Mouse (Mus musculus): ENCODE data around the gene Cbfb. TPM values are rescaled to one million over a fixed set of nuclear protein-coding genes. Genes with fewer than 3 reads are reported as not detected.

The Cbfb gene
- 51.8 and 52.1 TPM in 2 replicates for polyA plus RNA-seq (2016; fragmentation: Nextera tagmentation; extraction: Ambion mirVana)

DNA sequence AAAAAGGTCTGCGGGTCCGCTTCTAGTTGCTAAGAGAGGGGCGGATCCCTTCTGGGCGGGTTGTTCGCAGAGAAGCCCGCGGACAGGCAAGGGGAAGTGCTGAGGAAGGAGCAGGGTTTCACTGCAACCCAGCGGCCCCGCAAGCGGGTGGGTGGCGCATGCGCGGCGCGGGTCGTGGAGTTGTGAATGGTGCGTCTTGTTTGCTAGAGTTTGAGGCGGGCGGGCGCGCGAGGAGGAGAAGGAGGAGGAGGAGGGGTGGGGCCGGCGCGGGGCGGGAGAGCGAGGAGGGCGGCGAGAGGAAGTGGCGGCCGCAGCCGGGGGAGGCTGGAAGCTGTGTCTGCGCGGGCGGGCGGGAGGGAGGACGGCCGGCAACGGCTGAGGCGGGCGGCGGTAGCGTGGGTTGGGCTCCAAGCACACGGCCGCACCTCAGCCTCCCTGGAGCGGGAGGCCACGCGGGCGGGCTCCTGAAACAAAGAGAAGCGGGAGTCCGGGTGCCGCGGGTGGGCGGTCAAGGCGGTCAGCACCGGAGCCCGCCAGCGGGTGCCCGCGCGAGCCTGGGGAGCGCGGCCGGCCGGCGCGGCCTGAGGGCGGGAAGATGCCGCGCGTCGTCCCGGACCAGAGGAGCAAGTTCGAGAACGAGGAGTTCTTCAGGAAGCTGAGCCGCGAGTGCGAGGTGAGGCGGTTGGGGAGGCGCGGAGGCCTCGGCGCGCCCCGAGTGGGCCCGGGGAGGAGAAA lies at the start of gene Cbfb:
Gene Cbfb, plus strand, starts transcription at position 294 of the 735 bp plus-strand sequence.
- under 1% methylated on average over 72 of the region's 86 CpGs for WGBS
- peaks cover 33% of the 10 kb centered on the region for H3K4me1 ChIP-seq

DNA sequence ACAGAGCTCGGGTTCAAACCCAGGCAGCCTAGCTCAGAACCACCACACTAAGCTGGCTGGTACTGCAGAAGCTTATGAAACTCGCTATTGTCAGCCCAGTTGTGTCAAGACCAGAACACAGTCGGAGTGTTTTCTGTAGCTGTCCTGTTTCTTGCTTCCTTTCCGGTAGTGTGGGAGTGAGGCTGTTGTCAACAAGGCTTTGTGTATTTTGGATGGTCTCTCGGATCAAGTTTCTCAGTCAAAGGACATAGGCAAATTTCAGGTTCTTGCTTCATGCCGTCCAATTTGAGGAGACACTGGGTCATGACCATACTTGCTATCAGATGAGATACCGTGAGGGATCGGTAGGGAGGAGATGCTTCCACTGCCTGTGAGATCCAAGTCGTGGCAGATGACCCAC lies 40.6 kb upstream of the Cbfb start:
- H3K27ac ChIP-seq: no peak overlapping the region
- no peak for DNase-seq (ENCODE audit: extremely low spot score, low spot score)
- H3K27me3 ChIP-seq (ENCODE audit: poor library complexity, severe bottlenecking): no peaks in the 10 kb centered on the region
- no peaks in the 10 kb centered on the region for H3K9me3 ChIP-seq
- 86% methylated on average over 9 of the region's 9 CpGs for WGBS
- H3K4me3 ChIP-seq: no peak overlapping the region
- H3K4me1 ChIP-seq: no peaks in the 10 kb centered on the region
- H3K36me3 ChIP-seq (replicated peaks): no peaks in the 10 kb centered on the region

More for the DNA sequence above, at the start of gene Cbfb:
- H3K27me3 ChIP-seq (ENCODE audit: poor library complexity, severe bottlenecking): no peaks in the 10 kb centered on the region
- peak; percentile 99 for DNase-seq (ENCODE audit: extremely low spot score, low spot score)
- no peaks in the 10 kb centered on the region for H3K9me3 ChIP-seq
- H3K27ac ChIP-seq: peak within 1 kb of the TSS; percentile 99
- peaks cover 21% of the 10 kb centered on the region for H3K36me3 ChIP-seq (replicated peaks)
- H3K4me3 ChIP-seq: peak within 1 kb of the TSS; percentile 93

DNA sequence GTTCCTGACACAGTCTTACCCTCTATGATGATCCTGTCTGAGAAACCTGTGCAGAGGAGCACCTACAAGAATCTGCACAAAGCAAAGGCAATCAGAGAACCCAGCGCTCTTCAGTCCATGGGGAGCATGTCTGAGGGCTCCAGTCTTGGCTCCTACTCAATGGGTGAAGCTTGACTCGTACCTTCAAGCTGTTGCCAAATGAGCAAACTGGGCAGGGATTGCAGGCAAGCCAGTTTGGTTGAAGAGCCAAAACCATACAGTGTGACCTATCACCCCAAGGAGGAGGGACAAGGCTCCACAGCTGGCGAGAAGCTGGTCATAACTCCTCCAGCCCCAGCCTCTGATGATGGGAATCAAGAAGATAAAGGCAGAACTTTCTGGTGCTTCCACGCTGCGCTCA lies 39.0 kb upstream of the Cbfb start, which contains the start of gene Ces4a:
Gene Ces4a, plus strand, starts transcription at position 292 of the 400 bp plus-strand sequence.
- no peaks in the 10 kb centered on the region for H3K4me1 ChIP-seq
- H3K4me3 ChIP-seq: no peak within 1 kb of the TSS
- no peaks in the 10 kb centered on the region for H3K27me3 ChIP-seq (ENCODE audit: poor library complexity, severe bottlenecking)
- no peak for DNase-seq (ENCODE audit: extremely low spot score, low spot score)
- 87% methylated on average over 5 of the region's 5 CpGs for WGBS
- H3K36me3 ChIP-seq (replicated peaks): no peaks in the 10 kb centered on the region
- no peaks in the 10 kb centered on the region for H3K9me3 ChIP-seq
- no peak within 1 kb of the TSS for H3K27ac ChIP-seq

DNA sequence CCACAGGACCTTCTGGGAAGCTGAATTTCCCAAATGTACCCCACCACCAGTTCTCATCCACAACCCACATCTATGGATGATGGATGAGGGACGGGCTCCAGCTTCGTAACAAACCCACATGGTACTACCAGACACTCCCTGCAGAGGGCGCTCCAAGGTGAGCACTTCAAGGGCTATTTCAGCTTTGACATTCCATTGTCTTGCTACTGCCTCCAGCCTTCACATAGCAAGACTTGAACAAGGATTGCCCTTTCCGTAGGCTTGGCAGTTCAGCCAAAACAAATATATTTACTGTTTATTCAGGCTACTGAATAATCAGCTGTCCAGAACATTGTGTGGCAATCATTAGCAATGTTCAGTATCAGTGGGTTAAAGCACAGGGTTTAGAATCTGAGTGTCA lies 32.1 kb upstream of the Cbfb start:
- no peaks in the 10 kb centered on the region for H3K9me3 ChIP-seq
- DNase-seq (ENCODE audit: extremely low spot score, low spot score): peak; percentile 46
- no peak overlapping the region for H3K4me3 ChIP-seq
- H3K4me1 ChIP-seq: peaks cover 4% of the 10 kb centered on the region
- H3K27ac ChIP-seq: no peak overlapping the region
- WGBS: 35% methylated on average over 4 of the region's 4 CpGs
- 0 out of 2 replicates have a peak, but pooled peaks cover 2% of the 10 kb centered on the region for H3K27me3 ChIP-seq (ENCODE audit: poor library complexity, severe bottlenecking)
- H3K36me3 ChIP-seq (replicated peaks): no peaks in the 10 kb centered on the region

DNA sequence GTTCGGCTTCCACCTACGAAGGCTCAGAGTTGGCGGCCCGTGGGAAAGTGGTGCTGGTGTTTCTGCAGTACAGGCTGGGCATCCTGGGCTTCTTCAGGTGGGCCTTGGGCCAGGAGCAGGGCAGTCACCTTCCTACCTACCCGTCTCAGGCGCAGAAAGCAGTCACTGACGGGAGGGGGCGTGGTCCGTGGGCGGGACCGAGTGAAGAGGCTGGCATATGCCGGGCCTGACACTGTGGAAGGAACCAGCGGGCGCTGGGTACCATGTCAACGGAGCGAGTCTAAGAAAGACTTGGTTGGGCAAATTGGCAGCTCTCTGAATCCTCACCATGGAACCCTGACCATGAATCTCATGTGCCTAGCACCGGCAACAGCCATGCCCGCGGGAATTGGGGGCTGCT lies 28.1 kb upstream of the Cbfb start:
- no peaks in the 10 kb centered on the region for H3K9me3 ChIP-seq
- 0 out of 2 replicates have a peak overlapping the region, but pooled peaks have one; percentile 11 for H3K4me3 ChIP-seq
- no peak for DNase-seq (ENCODE audit: extremely low spot score, low spot score)
- 37% methylated on average over 19 of the region's 19 CpGs for WGBS
- H3K27me3 ChIP-seq (ENCODE audit: poor library complexity, severe bottlenecking): 0 out of 2 replicates have a peak, but pooled peaks cover 2% of the 10 kb centered on the region
- H3K27ac ChIP-seq: no peak overlapping the region
- H3K36me3 ChIP-seq (replicated peaks): no peaks in the 10 kb centered on the region
- peaks cover 4% of the 10 kb centered on the region for H3K4me1 ChIP-seq

DNA sequence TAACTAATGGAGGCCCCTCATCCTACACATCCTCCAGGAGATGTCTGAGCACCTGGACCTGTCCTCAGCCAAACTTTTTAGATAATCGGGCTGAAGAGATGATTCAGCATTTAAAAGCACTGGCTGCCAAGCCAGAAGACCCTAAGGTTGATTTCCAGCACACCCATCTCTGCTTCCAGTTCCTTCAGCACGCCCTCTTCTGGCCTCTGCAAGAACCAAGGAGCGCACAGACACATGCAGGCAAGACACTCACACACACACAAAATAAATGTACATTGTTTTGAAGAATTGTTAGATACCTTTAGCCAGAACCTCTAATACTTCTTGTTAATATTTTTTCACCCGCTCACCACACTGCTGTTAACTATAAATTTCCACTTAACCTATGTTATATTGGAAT lies 18.8 kb upstream of the Cbfb start:
- peaks cover 48% of the 10 kb centered on the region for H3K27me3 ChIP-seq (ENCODE audit: poor library complexity, severe bottlenecking)
- H3K27ac ChIP-seq: no peak overlapping the region
- no peak overlapping the region for H3K4me3 ChIP-seq
- WGBS: 62% methylated on average over 4 of the region's 4 CpGs
- peaks cover 33% of the 10 kb centered on the region for H3K4me1 ChIP-seq
- H3K9me3 ChIP-seq: no peaks in the 10 kb centered on the region
- no peak for DNase-seq (ENCODE audit: extremely low spot score, low spot score)
- no peaks in the 10 kb centered on the region for H3K36me3 ChIP-seq (replicated peaks)

DNA sequence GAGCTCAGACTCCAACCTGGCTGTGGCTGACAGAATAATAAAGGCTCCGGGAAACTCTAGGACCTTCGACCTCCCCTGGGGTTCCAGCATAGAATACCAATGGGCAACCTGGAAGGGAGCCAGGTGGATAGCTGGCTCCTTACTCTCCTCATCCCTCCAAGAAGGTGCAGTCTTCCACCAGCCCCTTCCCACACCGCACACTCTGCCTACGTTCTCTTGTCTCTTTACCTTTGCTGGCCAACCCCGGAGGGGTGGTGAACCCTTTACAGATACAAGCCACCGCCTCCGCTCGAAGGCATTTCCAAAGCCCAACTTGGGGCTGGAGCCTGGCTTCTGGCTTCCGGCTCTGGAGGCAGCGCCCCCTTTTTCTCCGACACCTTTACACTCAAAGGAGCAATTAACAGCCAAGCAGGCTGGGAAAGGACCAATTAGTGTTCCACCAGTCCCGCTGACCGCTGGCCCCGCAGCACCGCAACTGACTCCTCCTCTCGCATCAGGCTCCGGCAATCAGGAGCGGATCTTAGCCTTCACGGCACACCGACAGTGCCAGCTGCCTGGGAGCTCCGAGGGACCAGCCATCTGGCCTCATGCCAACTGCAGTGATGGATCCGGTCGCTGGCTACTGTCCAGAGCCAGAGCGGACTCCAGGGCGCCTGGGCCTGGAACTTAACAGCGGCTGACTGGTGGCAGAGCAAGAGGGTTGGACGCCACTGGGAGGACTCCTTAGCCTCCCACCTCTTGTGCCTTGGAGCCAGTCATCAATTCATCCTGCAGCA lies 17.7 kb upstream of the Cbfb start:
- Histone ChIP-seq H3K4me1 (peaks cover 33% of the 10 kb centered on the region), H3K9me3 (no peaks in the 10 kb centered on the region), H3K4me3 (peak overlapping the region; percentile 43), H3K27me3 (ENCODE audit: poor library complexity, severe bottlenecking) (peaks cover 48% of the 10 kb centered on the region), H3K36me3 (replicated peaks) (no peaks in the 10 kb centered on the region), H3K27ac (peak overlapping the region; percentile 32)
- DNase-seq (ENCODE audit: extremely low spot score, low spot score): peak; percentile 61
- WGBS: 2% methylated on average over 27 of the region's 27 CpGs

DNA sequence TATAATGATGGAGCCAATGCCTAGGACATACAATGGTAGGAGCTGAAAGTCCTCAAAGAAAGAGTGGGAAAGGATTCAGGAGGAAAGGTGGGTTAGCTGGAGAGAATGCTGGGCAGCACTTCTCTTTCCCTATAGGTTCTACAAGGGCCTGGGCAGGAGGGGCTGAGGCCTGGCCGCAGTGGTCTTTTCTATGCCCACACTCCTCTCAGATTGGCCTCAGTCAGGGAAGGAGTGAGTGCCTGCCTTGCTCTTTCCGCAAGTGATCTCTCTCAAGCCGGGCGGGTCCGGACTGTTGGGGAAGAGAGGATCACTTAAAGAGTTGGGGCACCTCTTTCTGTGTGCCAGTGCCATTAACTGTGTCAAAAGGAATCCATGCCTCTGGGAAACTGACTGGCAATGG lies 16.2 kb upstream of the Cbfb start:
- DNase-seq (ENCODE audit: extremely low spot score, low spot score): no peak
- no peaks in the 10 kb centered on the region for H3K9me3 ChIP-seq
- no peaks in the 10 kb centered on the region for H3K36me3 ChIP-seq (replicated peaks)
- H3K27ac ChIP-seq: 0 out of 2 replicates have a peak overlapping the region, but pooled peaks have one; percentile 48
- peaks cover 33% of the 10 kb centered on the region for H3K4me1 ChIP-seq
- H3K27me3 ChIP-seq (ENCODE audit: poor library complexity, severe bottlenecking): peaks cover 48% of the 10 kb centered on the region
- no peak overlapping the region for H3K4me3 ChIP-seq
- WGBS: 93% methylated on average over 5 of the region's 5 CpGs

DNA sequence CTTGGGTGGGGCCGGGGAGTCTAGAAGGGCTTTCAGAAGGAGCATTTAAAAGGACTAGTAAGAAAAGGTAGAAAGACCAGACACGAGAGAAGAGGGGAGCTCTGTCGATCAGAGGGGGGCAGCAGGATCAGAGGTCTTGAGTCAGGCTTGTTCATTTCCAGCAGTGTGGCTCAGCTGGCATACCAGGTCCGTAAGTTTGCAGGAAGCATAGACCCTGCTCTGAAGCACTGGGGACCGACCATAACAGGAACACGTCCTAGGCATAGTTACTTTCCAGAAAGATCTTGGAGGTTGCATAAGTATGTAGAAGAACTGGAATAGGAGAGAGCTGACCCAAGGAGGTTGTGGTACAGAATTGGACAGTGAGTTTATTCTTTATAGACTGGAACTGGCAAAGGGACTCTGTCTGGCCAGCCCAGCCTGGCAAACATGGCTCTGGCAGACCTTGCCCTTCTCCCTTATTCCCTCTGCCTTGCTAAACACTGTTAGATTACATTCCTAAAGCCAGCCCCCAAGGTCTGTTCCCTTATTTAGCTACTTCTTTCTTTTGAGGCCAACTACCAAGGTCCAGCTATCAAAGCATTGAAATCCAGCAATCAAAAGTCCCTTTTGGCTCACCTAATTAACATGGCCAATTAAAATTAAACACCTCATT lies 15.3 kb upstream of the Cbfb start:
- H3K27ac ChIP-seq: peak overlapping the region; percentile 53; the same call in 1 of the 2 replicates
- H3K9me3 ChIP-seq: no peaks in the 10 kb centered on the region
- no peak for DNase-seq (ENCODE audit: extremely low spot score, low spot score)
- 80% methylated on average over 6 of the region's 6 CpGs for WGBS
- no peaks in the 10 kb centered on the region for H3K36me3 ChIP-seq (replicated peaks)
- peaks cover 33% of the 10 kb centered on the region for H3K4me1 ChIP-seq
- H3K27me3 ChIP-seq (ENCODE audit: poor library complexity, severe bottlenecking): peaks cover 48% of the 10 kb centered on the region
- H3K4me3 ChIP-seq: no peak overlapping the region

DNA sequence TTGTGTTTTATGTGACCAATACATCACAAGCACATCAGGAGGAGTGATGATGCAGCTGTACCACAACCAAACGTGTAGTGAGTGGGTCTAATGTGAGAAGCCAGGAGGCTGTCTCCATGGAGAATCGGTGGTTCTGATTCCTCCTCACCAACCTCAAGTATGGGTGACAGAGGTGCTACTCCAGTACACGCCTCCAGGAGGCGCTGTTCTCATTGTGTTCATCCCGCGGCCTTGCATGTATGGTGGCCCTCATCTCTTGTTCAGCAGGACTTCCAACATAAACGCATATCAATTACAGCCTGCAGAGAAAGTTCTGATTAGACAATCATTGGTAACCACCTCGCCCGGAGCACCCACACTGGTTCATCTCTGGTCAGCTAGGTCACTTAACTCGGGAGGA lies 12.9 kb upstream of the Cbfb start:
- 62% methylated on average over 10 of the region's 10 CpGs for WGBS
- peak; percentile 31 for DNase-seq (ENCODE audit: extremely low spot score, low spot score)

DNA sequence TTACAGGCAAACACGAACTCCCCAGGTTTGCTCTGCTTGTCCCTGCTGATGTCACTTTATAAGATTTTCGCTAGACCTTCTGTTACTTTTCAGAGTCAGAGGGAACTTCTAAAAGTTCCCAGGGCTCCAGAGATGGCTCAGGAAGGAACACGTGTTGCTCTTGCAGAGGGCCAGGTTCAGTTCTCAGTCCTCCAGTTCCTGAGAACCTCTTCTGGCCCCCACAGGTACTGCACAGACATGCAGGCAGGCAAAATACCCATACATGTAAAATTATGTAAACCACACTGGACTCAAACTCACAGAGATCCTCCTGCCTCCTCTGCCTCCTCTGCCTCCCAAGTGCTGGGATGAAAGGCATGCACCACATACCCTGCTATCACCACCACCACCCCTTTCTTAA lies 12.4 kb upstream of the Cbfb start:
- no peaks in the 10 kb centered on the region for H3K36me3 ChIP-seq (replicated peaks)
- peaks cover 21% of the 10 kb centered on the region for H3K27me3 ChIP-seq (ENCODE audit: poor library complexity, severe bottlenecking)
- no peak for DNase-seq (ENCODE audit: extremely low spot score, low spot score)
- H3K27ac ChIP-seq: no peak overlapping the region
- H3K4me1 ChIP-seq: peaks cover 23% of the 10 kb centered on the region
- WGBS: 77% methylated on average over 3 of the region's 3 CpGs
- H3K4me3 ChIP-seq: no peak overlapping the region
- no peaks in the 10 kb centered on the region for H3K9me3 ChIP-seq

More for the DNA sequence above, 12.9 kb upstream of the Cbfb start:
- Histone ChIP-seq H3K36me3 (replicated peaks) (no peaks in the 10 kb centered on the region), H3K9me3 (no peaks in the 10 kb centered on the region), H3K27me3 (ENCODE audit: poor library complexity, severe bottlenecking) (peaks cover 27% of the 10 kb centered on the region), H3K27ac (no peak overlapping the region), H3K4me3 (no peak overlapping the region), H3K4me1 (peaks cover 28% of the 10 kb centered on the region)

DNA sequence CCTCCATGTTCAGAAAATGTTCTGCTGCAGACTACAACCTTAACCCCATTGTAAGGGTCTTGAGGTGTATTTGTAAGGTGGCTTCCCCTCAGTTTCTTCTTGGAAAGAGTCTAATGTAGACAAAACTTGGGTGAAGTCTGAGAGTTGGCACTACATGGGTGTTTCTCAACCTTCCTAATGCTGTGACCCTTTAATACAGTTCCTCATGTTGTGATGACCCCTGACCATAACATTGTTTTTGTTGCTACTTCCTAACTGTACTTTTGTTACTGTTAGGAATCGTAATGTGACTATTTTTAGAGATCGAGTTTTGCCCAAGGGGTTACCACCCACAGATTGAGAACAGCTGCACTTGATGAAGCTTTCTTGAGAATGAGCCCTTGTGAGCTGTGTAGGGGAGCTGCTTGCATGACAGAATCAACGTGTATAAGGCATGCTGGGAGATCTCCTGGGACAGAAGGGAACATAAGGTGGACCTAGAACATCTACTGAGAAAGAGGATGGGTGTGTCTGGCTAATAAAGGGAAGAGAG lies 9.3 kb upstream of the Cbfb start:
- Histone ChIP-seq H3K4me3 (no peak overlapping the region), H3K4me1 (peaks cover 17% of the 10 kb centered on the region), H3K27me3 (ENCODE audit: poor library complexity, severe bottlenecking) (no peaks in the 10 kb centered on the region), H3K36me3 (replicated peaks) (no peaks in the 10 kb centered on the region), H3K9me3 (no peaks in the 10 kb centered on the region), H3K27ac (no peak overlapping the region)
- DNase-seq (ENCODE audit: extremely low spot score, low spot score): no peak
- 67% methylated on average over 3 of the region's 3 CpGs for WGBS

All from forebrain, embryonic 10.5 days (tissue).